Mouse (Mus musculus) liver, postnatal 0 days (tissue): ENCODE data around the gene Dgkg. TPM values are rescaled to one million over a fixed set of nuclear protein-coding genes. Genes with fewer than 3 reads are reported as not detected.

ENCODE experiments used
- ATAC-seq: fragments of 200-750 bp; cut with Nextera tagmentation; 2 replicates; pipeline ENCODE4 v1.8.0; 2017; ENCODE audit warnings: mild to moderate bottlenecking, moderate library complexity
- DNase-seq: peaks from one replicate; pipeline ENCODE4 v3.0.0-alpha.2; 2016
- H3K27ac ChIP-seq: fragments of 300-500 bp; sonication (generic); 2 replicates; pipeline ENCODE4 v1.5.1; 2014; ENCODE audit warnings: antibody characterized with exemption, moderate library complexity, mild to moderate bottlenecking, low read depth
- H3K27me3 ChIP-seq: fragments of 300-500 bp; sonication (generic); 2 replicates; pipeline ENCODE4 v1.6.1; 2014; ENCODE audit warnings: low read length, control low read depth, mixed read lengths; ENCODE audit not compliant: insufficient read depth
- H3K36me3 ChIP-seq: fragments of 300-500 bp; sonication (generic); replicated peaks from 2 replicates; pipeline ENCODE4 v1.6.1; 2014; ENCODE audit warnings: mild to moderate bottlenecking, control low read depth, low read length, moderate library complexity, mixed read lengths; ENCODE audit not compliant: insufficient read depth
- H3K4me1 ChIP-seq: fragments of 300-500 bp; sonication (generic); 2 replicates; pipeline ENCODE4 v1.6.1; 2014; ENCODE audit warnings: antibody characterized with exemption, mild to moderate bottlenecking, control low read depth; ENCODE audit not compliant: insufficient read depth
- H3K4me2 ChIP-seq: fragments of 300-500 bp; sonication (generic); 2 replicates; pipeline ENCODE4 v1.6.1; 2014; ENCODE audit warnings: low read depth, mild to moderate bottlenecking, low read length, moderate library complexity, mixed read lengths
- H3K4me3 ChIP-seq: fragments of 300-500 bp; sonication (generic); 2 replicates; pipeline ENCODE4 v1.5.1; 2014; ENCODE audit warnings: low read depth, low read length
- H3K9ac ChIP-seq: fragments of 300-500 bp; sonication (generic); replicated peaks from 2 replicates; pipeline ENCODE4 v1.6.1; 2014; ENCODE audit warnings: mild to moderate bottlenecking, moderate library complexity
- H3K9me3 ChIP-seq: fragments of 300-500 bp; sonication (generic); 2 replicates; pipeline ENCODE4 v1.6.1; 2016; ENCODE audit warnings: mild to moderate bottlenecking, control low read depth, low read length, mixed read lengths
- CTCF ChIP-seq: sonication (generic); IDR thresholded peaks from 2 replicates; pipeline ENCODE4 v1.5.1; 2016; ENCODE audit warnings: antibody characterized with exemption, low read depth
- EP300 ChIP-seq: IDR thresholded peaks from 2 replicates; pipeline ENCODE4 v1.6.1; 2016; ENCODE audit warnings: antibody characterized with exemption, low read depth, mild to moderate bottlenecking
- WGBS: fragments of 180-500 bp; shearing (Covaris S2); extraction: QIAGEN DNeasy Blood & Tissue Kit; methylation state at CpG from one replicate; pipeline ENCODE4 v1.1.7; 2014; ENCODE audit not compliant: insufficient replicate concordance; 5-methylcytosine and 5-hydroxymethylcytosine counted together
- polyA plus RNA-seq: library from polyadenylated mRNA; unstranded; fragments of >200 nt; fragmentation: Nextera tagmentation; extraction: Ambion mirVana; gene quantifications from 2 replicates; pipeline ENCODE4 v1.2.1, GENCODE M21; 2015

The Dgkg gene
- polyA plus RNA-seq, 1 experiment from 2014 or later: 0.93 TPM

GRCm38 (mm10) chr16:22444786-22445185, 212.2 kb downstream of the Dgkg start:
- Histone ChIP-seq H3K4me2 (no peak overlapping the region), H3K4me3 (no peak overlapping the region), H3K4me1 (peaks cover 9% of the 10 kb centered on the region), H3K27ac (no peak overlapping the region), H3K27me3 (0 out of 2 replicates have a peak, but pooled peaks cover 8% of the 10 kb centered on the region), H3K9me3 (no peaks in the 10 kb centered on the region), H3K36me3 (no peaks in the 10 kb centered on the region), H3K9ac (no peak overlapping the region)
- no peak for TF ChIP-seq CTCF
- TF ChIP-seq EP300: no peak
- ATAC-seq: no peak
- no peak for DNase-seq
- WGBS: 45% methylated on average over 6 of the region's 6 CpGs

GRCm38 (mm10) chr16:22442202-22442601, 214.8 kb downstream of the Dgkg start:
- 70% methylated on average over 7 of the region's 7 CpGs for WGBS
- H3K4me1 ChIP-seq: peaks cover 21% of the 10 kb centered on the region
- DNase-seq (no peak), ATAC-seq (no peak)
- no peak overlapping the region for H3K4me2 ChIP-seq
- no peak overlapping the region for H3K4me3 ChIP-seq
- H3K36me3 ChIP-seq: no peaks in the 10 kb centered on the region
- no peaks in the 10 kb centered on the region for H3K9me3 ChIP-seq
- peaks cover 17% of the 10 kb centered on the region; the same call in 1 of the 2 replicates for H3K27me3 ChIP-seq
- H3K27ac ChIP-seq: no peak overlapping the region
- H3K9ac ChIP-seq: no peak overlapping the region
- no peak for TF ChIP-seq EP300
- no peak for TF ChIP-seq CTCF

- Histone ChIP-seq H3K27ac (no peak overlapping the region), H3K4me2 (no peak overlapping the region), H3K4me1 (peaks cover 21% of the 10 kb centered on the region), H3K9me3 (no peaks in the 10 kb centered on the region), H3K27me3 (peaks cover 17% of the 10 kb centered on the region; the same call in 1 of the 2 replicates), H3K9ac (no peak overlapping the region), H3K4me3 (no peak overlapping the region), H3K36me3 (no peaks in the 10 kb centered on the region)
- TF ChIP-seq CTCF (no peak), EP300 (no peak)
- DNase-seq (no peak), ATAC-seq (no peak)
- WGBS: 85% methylated on average over 4 of the region's 4 CpGs
Observed at GRCm38 (mm10) chr16:22441317-22441716, 215.7 kb downstream of the Dgkg start.

GRCm38 (mm10) chr16:22440269-22440668, 216.8 kb downstream of the Dgkg start:
- Histone ChIP-seq H3K36me3 (no peaks in the 10 kb centered on the region), H3K9ac (peak overlapping the region; percentile 43; the same call in 1 of the 2 replicates), H3K27ac (peak overlapping the region; percentile 44), H3K27me3 (peaks cover 17% of the 10 kb centered on the region; the same call in 1 of the 2 replicates), H3K4me2 (peak overlapping the region; percentile 99), H3K4me1 (peaks cover 26% of the 10 kb centered on the region), H3K9me3 (no peaks in the 10 kb centered on the region), H3K4me3 (peak overlapping the region; percentile 82)
- ATAC-seq (no peak), DNase-seq (peak; percentile 47)
- WGBS: 2% methylated on average over 18 of the region's 18 CpGs
- TF ChIP-seq CTCF (peak; percentile 35; the same call in 1 of the 2 replicates), EP300 (no peak)

GRCm38 (mm10) chr16:22439499-22440177, 217.4 kb downstream of the Dgkg start, which contains the start of gene Etv5:
Gene Etv5 (minus strand): TSS chr16:22439719.
- no peaks in the 10 kb centered on the region for H3K36me3 ChIP-seq
- H3K4me3 ChIP-seq: peak within 1 kb of the TSS; percentile 82
- H3K27ac ChIP-seq: peak within 1 kb of the TSS; percentile 65
- peaks cover 26% of the 10 kb centered on the region for H3K4me1 ChIP-seq
- WGBS: under 1% methylated on average over 63 of the region's 63 CpGs
- peak within 1 kb of the TSS; percentile 77 for H3K9ac ChIP-seq
- no peaks in the 10 kb centered on the region for H3K9me3 ChIP-seq
- peak within 1 kb of the TSS; percentile 99 for H3K4me2 ChIP-seq
- DNase-seq: peak; percentile 96
- ATAC-seq: peak; percentile 97
- H3K27me3 ChIP-seq: peaks cover 17% of the 10 kb centered on the region; the same call in 1 of the 2 replicates
- TF ChIP-seq EP300 (peak; percentile 50), CTCF (no peak)

- Histone ChIP-seq H3K9ac (peak overlapping the region; percentile 77), H3K4me1 (peaks cover 26% of the 10 kb centered on the region), H3K4me3 (peak overlapping the region; percentile 82), H3K9me3 (no peaks in the 10 kb centered on the region), H3K4me2 (peak overlapping the region; percentile 99), H3K36me3 (no peaks in the 10 kb centered on the region), H3K27me3 (peaks cover 17% of the 10 kb centered on the region; the same call in 1 of the 2 replicates), H3K27ac (peak overlapping the region; percentile 65)
- peak; percentile 79 for DNase-seq
- under 1% methylated on average over 58 of the region's 59 CpGs for WGBS
- peak; percentile 4 for ATAC-seq
- no peak for TF ChIP-seq CTCF
- TF ChIP-seq EP300: no peak
Observed at GRCm38 (mm10) chr16:22438441-22439373, 218.3 kb downstream of the Dgkg start.
